Mouse (Mus musculus): ENCODE data around the gene Coq10b. TPM values are rescaled to one million over a fixed set of nuclear protein-coding genes. Genes with fewer than 3 reads are reported as not detected.
"Not testable (repeated sequence)": the region's sequence is repeated elsewhere in the genome, so short reads cannot be mapped to it uniquely, and the experiment has no call there.

Coq10b gene
- polyA plus RNA-seq, 1 experiment = 9.1 TPM

DNA sequence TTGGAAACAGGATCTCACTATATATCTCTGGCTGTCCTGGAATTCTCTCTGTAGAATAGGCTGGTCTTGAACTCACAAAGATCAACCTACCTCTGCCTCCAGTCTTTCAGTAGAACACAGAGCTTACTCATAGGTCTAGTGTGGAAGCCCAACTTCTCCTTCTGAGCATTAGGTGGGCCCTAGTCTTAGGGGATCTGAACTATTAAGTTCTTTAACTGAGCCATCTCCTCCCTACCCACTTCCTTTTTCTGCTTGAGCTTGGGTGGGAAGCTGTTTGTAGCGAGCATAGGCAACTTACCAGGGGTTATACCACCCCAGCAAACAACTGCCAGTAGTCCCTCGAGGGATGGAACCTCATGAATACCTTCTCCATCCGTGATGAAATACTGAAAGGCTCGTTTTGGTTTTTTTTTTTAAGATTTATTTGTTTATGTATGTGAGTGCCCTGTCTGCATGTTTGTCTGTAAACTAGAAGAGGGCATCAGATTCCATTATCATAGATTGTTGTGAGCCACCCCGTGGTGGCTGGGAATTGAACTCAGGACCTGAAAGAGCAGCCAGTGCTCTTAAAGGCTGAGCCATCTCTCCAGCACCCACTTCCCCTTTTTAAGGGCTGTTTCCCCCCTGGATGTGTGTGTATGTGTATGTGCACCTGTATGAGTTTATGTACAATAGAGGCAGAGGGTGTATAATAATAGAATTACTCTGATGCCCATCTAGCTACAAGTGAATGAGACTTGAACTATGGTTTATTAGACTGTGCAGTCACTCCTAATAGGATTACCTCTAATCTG, 2.9 kb downstream of the Coq10b start:
- Histone ChIP-seq H3K27me3 (replicated peaks) (no peaks in the 10 kb centered on the region), H3K4me1 (peaks cover 85% of the 10 kb centered on the region), H3K9me3 (no peaks in the 10 kb centered on the region), H3K4me3 (replicated peaks) (no peak overlapping the region), H3K36me3 (replicated peaks; ENCODE audit: low read length) (peaks cover 55% of the 10 kb centered on the region)
- TF ChIP-seq GATA1 (IDR thresholded peaks at IDR 0.05; ENCODE audit: borderline replicate concordance, low read length) = no peak
- TF ChIP-seq FLI1 (IDR thresholded peaks at IDR 0.05; ENCODE audit: low read length) = no peak

DNA sequence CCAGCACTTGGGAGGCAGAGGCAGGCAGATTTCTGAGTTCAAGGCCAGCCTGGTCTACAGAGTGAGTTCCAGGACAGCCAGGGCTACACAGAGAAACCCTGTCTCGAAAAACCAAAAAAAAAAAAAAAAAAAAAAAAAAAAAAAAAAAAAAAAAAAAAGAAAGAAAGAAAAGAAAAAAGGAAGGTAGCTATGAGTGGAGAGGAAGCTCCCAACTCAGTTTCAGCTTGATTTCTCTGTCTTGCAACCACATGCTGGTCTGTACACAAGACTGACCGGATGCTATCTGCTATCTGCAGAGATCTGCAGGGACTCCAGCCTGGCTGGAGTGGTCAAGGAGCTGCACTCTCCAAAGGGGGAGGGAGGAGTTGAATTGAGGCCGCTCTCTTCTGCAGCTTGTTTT, 5.8 kb downstream of the Coq10b start:
- Histone ChIP-seq H3K4me1 (peaks cover 90% of the 10 kb centered on the region), H3K36me3 (replicated peaks; ENCODE audit: low read length) (peaks cover 76% of the 10 kb centered on the region)
- H3K27me3 ChIP-seq (replicated peaks); H3K9me3 ChIP-seq; H3K4me3 ChIP-seq (replicated peaks): not testable (repeated sequence)

DNA sequence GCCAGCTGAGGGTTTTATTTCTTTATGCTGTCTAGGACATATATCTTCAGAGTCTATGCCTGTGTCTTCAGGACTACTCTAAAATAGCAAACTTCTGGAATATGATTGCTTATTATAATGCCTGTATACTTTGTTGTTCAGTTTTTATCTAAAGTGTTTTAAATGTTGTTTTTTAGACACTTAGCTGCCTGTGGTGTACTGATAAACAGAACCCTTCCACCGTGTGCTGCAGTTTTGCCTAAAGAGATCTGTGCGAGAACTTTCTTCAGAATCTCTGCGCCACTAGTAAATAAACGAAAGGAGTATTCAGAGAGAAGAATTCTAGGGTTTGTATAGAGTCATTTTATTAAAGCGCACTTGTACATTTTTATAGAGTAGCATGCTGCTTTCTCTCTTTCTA, 8.5 kb downstream of the Coq10b start:
- Histone ChIP-seq H3K27me3 (replicated peaks) (no peaks in the 10 kb centered on the region), H3K4me3 (replicated peaks) (no peak overlapping the region), H3K9me3 (no peaks in the 10 kb centered on the region), H3K4me1 (peaks cover 67% of the 10 kb centered on the region), H3K36me3 (replicated peaks; ENCODE audit: low read length) (peaks cover 83% of the 10 kb centered on the region)
- TF ChIP-seq FLI1 (IDR thresholded peaks at IDR 0.05; ENCODE audit: low read length) (no peak), GATA1 (IDR thresholded peaks at IDR 0.05; ENCODE audit: borderline replicate concordance, low read length) (no peak)

DNA sequence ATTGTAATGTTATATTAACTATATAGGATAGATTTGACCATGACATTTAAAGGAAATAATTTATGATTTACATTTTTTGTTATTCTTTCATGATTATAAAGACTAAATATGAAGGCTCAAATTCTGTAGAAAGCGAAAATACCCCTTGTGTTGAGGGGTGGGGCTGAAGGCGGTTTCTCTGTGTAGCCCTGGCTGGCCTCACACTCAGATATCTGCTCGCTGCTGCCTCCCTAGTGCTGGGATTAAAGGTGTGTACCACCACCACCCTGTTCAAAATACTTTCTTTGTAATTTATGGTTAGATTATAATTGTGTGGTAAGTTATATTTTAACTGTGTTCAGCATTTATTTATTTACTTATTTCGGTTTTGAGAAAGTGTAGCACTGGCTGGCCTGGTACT, 9.2 kb downstream of the Coq10b start:
- TF ChIP-seq GATA1 (IDR thresholded peaks at IDR 0.05; ENCODE audit: borderline replicate concordance, low read length) (no peak), FLI1 (IDR thresholded peaks at IDR 0.05; ENCODE audit: low read length) (no peak)
- H3K4me1 ChIP-seq = peaks cover 61% of the 10 kb centered on the region
- no peak overlapping the region for H3K4me3 ChIP-seq (replicated peaks)
- no peaks in the 10 kb centered on the region for H3K9me3 ChIP-seq
- no peaks in the 10 kb centered on the region for H3K27me3 ChIP-seq (replicated peaks)
- peaks cover 83% of the 10 kb centered on the region for H3K36me3 ChIP-seq (replicated peaks; ENCODE audit: low read length)

DNA sequence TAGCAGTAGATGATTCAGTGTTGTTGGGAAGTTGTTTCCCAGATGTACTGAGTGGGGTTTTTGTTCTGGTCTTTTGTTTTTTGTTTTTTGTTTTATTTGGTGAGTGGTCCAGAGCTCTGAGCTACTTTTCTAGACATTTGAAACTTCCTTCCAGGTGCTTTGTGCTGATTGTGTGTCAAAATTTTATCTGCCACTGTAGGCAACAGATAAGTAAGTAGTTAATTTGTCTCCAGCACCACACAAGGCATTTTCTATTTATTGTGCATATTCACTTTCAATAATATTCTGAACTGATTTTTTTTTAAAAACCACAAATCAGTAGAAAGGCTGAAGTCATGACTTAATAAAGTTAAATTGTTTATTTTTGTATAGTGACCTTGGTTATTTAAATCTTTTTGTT, 19.8 kb downstream of the Coq10b start:
- H3K27me3 ChIP-seq (replicated peaks); H3K9me3 ChIP-seq; H3K4me3 ChIP-seq (replicated peaks): not testable (repeated sequence)
- Histone ChIP-seq H3K36me3 (replicated peaks; ENCODE audit: low read length) (peaks cover 80% of the 10 kb centered on the region), H3K4me1 (peaks cover 21% of the 10 kb centered on the region)

DNA sequence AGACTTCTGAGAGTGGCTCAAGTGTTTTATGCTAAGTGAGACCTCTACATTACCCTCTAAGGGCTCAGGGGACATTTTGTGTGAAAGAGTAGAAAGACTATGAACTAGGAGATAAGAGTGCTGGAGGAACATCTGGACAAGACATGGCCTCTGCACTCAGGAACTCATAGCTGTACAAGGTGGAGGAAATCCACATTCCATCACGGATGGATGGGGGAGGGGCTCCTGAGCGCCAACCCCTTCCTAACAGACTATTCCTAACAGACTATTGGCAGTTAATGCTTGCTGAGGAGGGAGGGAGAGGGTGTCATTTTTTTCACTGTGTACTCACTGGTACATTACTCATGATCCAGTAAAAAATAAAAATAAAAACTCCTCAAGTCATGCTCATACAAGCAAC, 22.2 kb downstream of the Coq10b start:
- TF ChIP-seq GATA1 (IDR thresholded peaks at IDR 0.05; ENCODE audit: borderline replicate concordance, low read length) (no peak), FLI1 (IDR thresholded peaks at IDR 0.05; ENCODE audit: low read length) (no peak)
- peaks cover 78% of the 10 kb centered on the region for H3K36me3 ChIP-seq (replicated peaks; ENCODE audit: low read length)
- no peak overlapping the region for H3K4me3 ChIP-seq (replicated peaks)
- H3K9me3 ChIP-seq = no peaks in the 10 kb centered on the region
- peaks cover 21% of the 10 kb centered on the region for H3K4me1 ChIP-seq
- H3K27me3 ChIP-seq (replicated peaks) = no peaks in the 10 kb centered on the region

DNA sequence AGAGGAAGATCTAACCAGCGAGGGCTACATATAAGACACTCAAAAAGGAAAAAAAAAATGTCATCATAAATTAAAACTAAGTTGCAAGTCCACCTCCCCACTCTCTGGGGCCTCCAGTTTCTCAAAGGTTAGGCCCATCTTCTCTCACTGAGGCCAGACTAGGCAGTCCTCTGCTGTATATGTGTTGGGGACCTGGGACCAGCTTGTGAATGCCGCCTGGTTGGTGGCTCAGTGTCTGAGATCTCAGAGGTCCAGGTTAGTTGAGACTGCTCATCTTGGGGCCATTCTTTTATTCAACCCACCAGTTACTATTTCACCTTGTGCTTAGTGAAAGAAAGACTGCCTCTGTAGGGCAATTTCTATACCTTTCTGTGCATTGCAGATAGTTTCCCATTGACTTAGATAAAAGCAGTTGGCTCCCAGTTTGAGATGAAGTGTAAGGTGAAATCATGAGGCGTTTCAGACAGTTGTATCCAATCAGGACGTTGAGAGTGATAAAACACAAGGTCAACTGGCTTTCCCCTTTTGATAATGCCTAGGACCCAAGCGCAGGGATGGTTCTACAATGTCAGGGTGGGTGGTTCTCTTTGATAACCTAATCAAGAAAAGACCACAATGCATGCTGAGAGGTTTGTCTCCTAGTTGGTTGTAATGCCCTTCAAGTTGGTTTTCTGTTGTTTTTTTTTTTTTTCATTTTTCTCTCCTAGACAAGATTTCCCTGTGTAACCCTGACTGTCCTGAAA, 23.3 kb downstream of the Coq10b start:
- no peak overlapping the region for H3K4me3 ChIP-seq (replicated peaks)
- H3K36me3 ChIP-seq (replicated peaks; ENCODE audit: low read length) = peaks cover 78% of the 10 kb centered on the region
- no peaks in the 10 kb centered on the region for H3K27me3 ChIP-seq (replicated peaks)
- H3K4me1 ChIP-seq = peaks cover 21% of the 10 kb centered on the region
- TF ChIP-seq GATA1 (IDR thresholded peaks at IDR 0.05; ENCODE audit: borderline replicate concordance, low read length) (no peak), FLI1 (IDR thresholded peaks at IDR 0.05; ENCODE audit: low read length) (no peak)
- H3K9me3 ChIP-seq = no peaks in the 10 kb centered on the region

DNA sequence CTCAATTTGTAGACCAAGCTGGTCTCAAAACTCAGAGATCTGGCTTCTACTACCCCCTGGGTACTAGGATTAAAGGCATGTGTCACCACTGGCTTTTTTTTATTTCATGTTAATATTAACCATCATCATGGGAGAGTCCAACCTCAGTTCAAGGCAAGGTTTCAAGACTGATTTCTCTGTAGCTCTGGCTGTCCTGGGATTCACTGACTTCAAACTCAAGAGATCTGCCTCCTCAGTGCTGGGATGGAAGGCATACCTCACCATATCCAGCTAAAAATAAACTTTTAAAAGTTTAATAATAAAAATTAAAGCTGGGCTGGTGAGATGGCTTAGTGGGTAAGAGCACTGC, 23.8 kb downstream of the Coq10b start:
- no peaks in the 10 kb centered on the region for H3K9me3 ChIP-seq
- no peaks in the 10 kb centered on the region for H3K27me3 ChIP-seq (replicated peaks)
- TF ChIP-seq FLI1 (IDR thresholded peaks at IDR 0.05; ENCODE audit: low read length) (no peak), GATA1 (IDR thresholded peaks at IDR 0.05; ENCODE audit: borderline replicate concordance, low read length) (no peak)
- H3K4me3 ChIP-seq (replicated peaks) = no peak overlapping the region
- H3K36me3 ChIP-seq (replicated peaks; ENCODE audit: low read length) = peaks cover 78% of the 10 kb centered on the region
- peaks cover 21% of the 10 kb centered on the region for H3K4me1 ChIP-seq

DNA sequence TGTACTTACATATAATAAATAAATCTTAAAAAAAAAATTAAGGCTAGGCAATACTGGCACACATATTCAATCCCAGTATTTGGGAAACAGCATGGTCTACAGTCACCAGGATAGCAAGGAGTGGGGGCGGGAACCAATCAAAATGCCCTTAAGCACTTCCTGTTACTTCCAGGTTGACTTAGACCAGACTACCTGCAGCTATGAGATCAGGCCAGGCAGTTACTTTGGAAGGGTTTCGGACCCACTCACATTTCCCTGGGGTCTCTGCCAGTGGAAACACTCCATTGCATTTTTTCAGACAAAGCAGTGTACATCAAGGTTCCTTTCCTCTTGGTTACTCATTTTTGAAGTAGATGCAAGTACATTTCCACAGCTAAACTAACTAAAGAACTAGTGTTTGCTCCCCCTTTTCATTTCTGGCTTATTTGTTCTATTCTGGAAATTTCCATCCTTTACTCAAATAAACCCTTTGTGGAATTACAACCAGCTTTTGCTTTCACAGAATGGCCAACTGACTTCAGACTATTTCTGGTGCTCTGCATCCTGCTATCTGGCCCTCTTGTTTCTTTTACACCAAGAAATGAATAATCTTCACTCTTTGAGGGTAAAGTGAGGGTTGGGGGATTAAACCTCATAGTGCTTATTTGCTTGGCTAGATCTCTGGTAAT, 24.4 kb downstream of the Coq10b start:
- Histone ChIP-seq H3K27me3 (replicated peaks) (no peaks in the 10 kb centered on the region), H3K36me3 (replicated peaks; ENCODE audit: low read length) (peaks cover 78% of the 10 kb centered on the region), H3K4me1 (peaks cover 21% of the 10 kb centered on the region), H3K9me3 (no peaks in the 10 kb centered on the region), H3K4me3 (replicated peaks) (no peak overlapping the region)
- TF ChIP-seq GATA1 (IDR thresholded peaks at IDR 0.05; ENCODE audit: borderline replicate concordance, low read length) (no peak), FLI1 (IDR thresholded peaks at IDR 0.05; ENCODE audit: low read length) (no peak)

DNA sequence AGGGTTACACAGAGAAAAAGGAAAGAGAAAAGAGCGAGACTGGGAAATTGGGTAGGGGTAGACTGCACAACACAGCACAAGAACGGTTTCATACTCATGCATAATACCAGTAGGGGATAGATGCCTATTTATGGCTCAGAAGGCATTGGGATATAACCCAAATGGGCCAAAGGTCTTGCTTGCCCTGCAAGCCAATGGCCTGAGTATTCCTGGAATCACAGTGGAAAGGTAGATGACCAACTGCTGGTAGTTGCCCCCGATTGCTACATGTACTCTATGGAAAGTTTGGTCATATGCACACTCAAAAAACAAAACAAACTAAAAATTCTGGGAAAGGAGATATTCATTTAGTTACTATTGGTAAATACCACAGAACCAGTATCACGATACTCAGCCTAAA, 27.1 kb downstream of the Coq10b start:
- Histone ChIP-seq H3K4me3 (replicated peaks) (no peak overlapping the region), H3K4me1 (peaks cover 26% of the 10 kb centered on the region), H3K9me3 (no peaks in the 10 kb centered on the region; the same call in 1 of the 2 replicates), H3K36me3 (replicated peaks; ENCODE audit: low read length) (peaks cover 90% of the 10 kb centered on the region), H3K27me3 (replicated peaks) (no peaks in the 10 kb centered on the region)
- no peak for TF ChIP-seq FLI1 (IDR thresholded peaks at IDR 0.05; ENCODE audit: low read length)
- no peak for TF ChIP-seq GATA1 (IDR thresholded peaks at IDR 0.05; ENCODE audit: borderline replicate concordance, low read length)
